Mouse (Mus musculus) layer of hippocampus, postnatal 25 days (tissue): ENCODE results near the gene Vac14. TPM values are rescaled to one million over a fixed set of nuclear protein-coding genes. Genes with fewer than 3 reads are reported as not detected.

Source experiments
- DNase-seq, 2 experiments: peaks; one replicate each; pipeline ENCODE4 v3.0.0; 2022; ENCODE audit warnings: mixed read lengths in 2 of 2, low spot score in 1 of 2; ENCODE audit errors: extremely low spot score in 1 of 2
- total RNA-seq, 2 experiments: library from RNA; stranded (reverse); gene quantifications; 2 replicates each; pipeline ENCODE4 v1.2.3; 2021

Gene Vac14
- total RNA-seq, 2 experiments from 2014 or later, result 23.7 to 24.5 TPM

- no peak for DNase-seq
These were observed 123.5 kb downstream of the Vac14 start for GRCm38 (mm10) chr8:110741816-110742451.

GRCm38 (mm10) chr8:110742452-110742818 lies 124.0 kb downstream of the Vac14 start:
- no peak for DNase-seq

- no peak for DNase-seq
These were observed 126.8 kb downstream of the Vac14 start for GRCm38 (mm10) chr8:110745162-110745561.

- no peak for DNase-seq
These were observed 128.3 kb downstream of the Vac14 start for GRCm38 (mm10) chr8:110746661-110747060.

- no peak for DNase-seq
These were observed 131.2 kb downstream of the Vac14 start for GRCm38 (mm10) chr8:110749500-110750170.

GRCm38 (mm10) chr8:110750269-110750668 lies 131.9 kb downstream of the Vac14 start:
- no peak for DNase-seq

- DNase-seq, result no peak
These were observed 133.1 kb downstream of the Vac14 start for GRCm38 (mm10) chr8:110751490-110751889.

- no peak for DNase-seq
These were observed 136.3 kb downstream of the Vac14 start for GRCm38 (mm10) chr8:110754713-110755112.

GRCm38 (mm10) chr8:110755511-110756170 lies 137.3 kb downstream of the Vac14 start:
- peak in 1 of 2 experiments; percentile 31 for DNase-seq

- no peak for DNase-seq
These were observed 137.8 kb downstream of the Vac14 start for GRCm38 (mm10) chr8:110756196-110756595.

GRCm38 (mm10) chr8:110760280-110760940 lies 142.0 kb downstream of the Vac14 start:
- no peak for DNase-seq

GRCm38 (mm10) chr8:110761185-110761584 lies 142.8 kb downstream of the Vac14 start:
- no peak for DNase-seq

GRCm38 (mm10) chr8:110761988-110762387 lies 143.6 kb downstream of the Vac14 start:
- no peak for DNase-seq

- DNase-seq, result no peak
These were observed 146.3 kb downstream of the Vac14 start for GRCm38 (mm10) chr8:110764671-110765070.

GRCm38 (mm10) chr8:110767261-110767660 lies 148.9 kb downstream of the Vac14 start:
- DNase-seq, result no peak

Other genes with a start within 250 kb of the Vac14 start
- 100 to 1,000 TPM; 206 to 252 TPM for gene Mtss1l, start 102.9 kb downstream of the Vac14 start, total RNA-seq
- gene Il34, start 187.3 kb downstream of the Vac14 start, total RNA-seq, result 10 to 100 TPM; 77.1 to 79.3 TPM
- 10 to 100 TPM; 61.1 to 64.0 TPM for gene Cog4, start 228.0 kb downstream of the Vac14 start, total RNA-seq
- gene Sf3b3, start 228.2 kb downstream of the Vac14 start, total RNA-seq, result 10 to 100 TPM; 68.1 to 68.6 TPM